Mouse (Mus musculus): Measurements from ENCODE around the gene Exoc3l4. TPM values are rescaled to one million over a fixed set of nuclear protein-coding genes. Genes with fewer than 3 reads are reported as not detected.

Gene Exoc3l4
- polyA plus RNA-seq, 1 experiment from 2014 or later = 7.3 TPM

DNA sequence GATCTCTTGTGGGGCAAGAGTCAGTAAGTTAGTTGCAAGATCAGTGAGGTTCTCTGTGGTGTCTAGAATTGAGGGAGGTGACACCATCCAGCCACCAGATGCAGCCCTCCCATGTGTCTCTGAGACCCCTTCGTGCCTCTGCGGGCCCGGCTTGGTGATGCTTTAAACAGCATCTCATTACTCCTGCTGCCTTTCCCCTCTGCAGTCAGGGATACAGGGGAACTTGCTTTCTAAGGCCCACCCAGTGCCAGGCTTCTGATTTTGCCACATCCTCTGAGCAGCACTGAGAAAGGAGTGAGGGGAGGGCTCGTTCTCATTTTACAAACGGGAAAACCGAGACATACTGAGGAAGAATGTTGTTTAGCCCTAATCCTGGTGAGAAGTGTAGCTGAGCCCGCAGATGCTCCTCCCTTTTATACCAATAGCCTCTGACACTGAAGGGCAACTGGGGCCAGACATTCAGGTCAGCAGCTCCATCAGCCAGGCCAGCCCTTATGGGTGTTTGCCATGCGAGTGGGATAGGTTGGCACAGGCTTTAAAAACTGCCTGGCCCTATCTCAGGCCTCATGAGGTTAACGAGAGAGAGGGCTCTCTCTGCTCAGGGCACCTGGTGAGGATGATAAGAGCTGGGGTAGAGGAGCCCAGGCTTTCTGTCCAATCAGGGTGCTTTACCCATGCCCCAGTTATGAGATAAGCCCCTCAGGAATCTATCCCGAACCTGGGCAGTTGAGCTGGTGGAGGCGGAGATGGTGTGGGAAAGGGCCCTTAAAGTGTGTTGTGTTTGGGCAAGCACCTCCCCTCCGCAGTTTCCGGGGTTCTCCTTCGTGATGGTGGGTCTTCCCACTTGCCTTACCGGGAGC, 26.4 kb downstream of the Exoc3l4 start:
- no peaks in the 10 kb centered on the region for H3K36me3 ChIP-seq (ENCODE audit: control insufficient read depth, insufficient read depth, low read length)
- TF ChIP-seq EP300 (optimal IDR thresholded peaks at IDR 0.05) (no peak), CTCF (IDR thresholded peaks at IDR 0.05; ENCODE audit: low read depth) (no peak)
- WGBS = 35% methylated on average over 15 of the region's 15 CpGs
- H3K27ac ChIP-seq (replicated peaks) = peak overlapping the region; percentile 45; the same call in 1 of the 2 replicates
- H3K4me1 ChIP-seq (replicated peaks; ENCODE audit: control insufficient read depth, insufficient read depth) = no peaks in the 10 kb centered on the region
- H3K9ac ChIP-seq (ENCODE audit: low read length) = peak overlapping the region; percentile 58
- ATAC-seq (ENCODE audit: low FRiP score, low TSS enrichment) = no peak; the same call in 1 of the 2 replicates
- no peaks in the 10 kb centered on the region for H3K9me3 ChIP-seq (ENCODE audit: control insufficient read depth, low read length)
- no peak for DNase-seq (ENCODE audit: low spot score)
- H3K4me2 ChIP-seq (replicated peaks; ENCODE audit: low read depth) = peak overlapping the region; percentile 56
- H3K27me3 ChIP-seq (ENCODE audit: control insufficient read depth, insufficient read depth, low read length) = peaks cover 23% of the 10 kb centered on the region
- peak overlapping the region; percentile 36 for H3K4me3 ChIP-seq (ENCODE audit: low read depth, low read length)

DNA sequence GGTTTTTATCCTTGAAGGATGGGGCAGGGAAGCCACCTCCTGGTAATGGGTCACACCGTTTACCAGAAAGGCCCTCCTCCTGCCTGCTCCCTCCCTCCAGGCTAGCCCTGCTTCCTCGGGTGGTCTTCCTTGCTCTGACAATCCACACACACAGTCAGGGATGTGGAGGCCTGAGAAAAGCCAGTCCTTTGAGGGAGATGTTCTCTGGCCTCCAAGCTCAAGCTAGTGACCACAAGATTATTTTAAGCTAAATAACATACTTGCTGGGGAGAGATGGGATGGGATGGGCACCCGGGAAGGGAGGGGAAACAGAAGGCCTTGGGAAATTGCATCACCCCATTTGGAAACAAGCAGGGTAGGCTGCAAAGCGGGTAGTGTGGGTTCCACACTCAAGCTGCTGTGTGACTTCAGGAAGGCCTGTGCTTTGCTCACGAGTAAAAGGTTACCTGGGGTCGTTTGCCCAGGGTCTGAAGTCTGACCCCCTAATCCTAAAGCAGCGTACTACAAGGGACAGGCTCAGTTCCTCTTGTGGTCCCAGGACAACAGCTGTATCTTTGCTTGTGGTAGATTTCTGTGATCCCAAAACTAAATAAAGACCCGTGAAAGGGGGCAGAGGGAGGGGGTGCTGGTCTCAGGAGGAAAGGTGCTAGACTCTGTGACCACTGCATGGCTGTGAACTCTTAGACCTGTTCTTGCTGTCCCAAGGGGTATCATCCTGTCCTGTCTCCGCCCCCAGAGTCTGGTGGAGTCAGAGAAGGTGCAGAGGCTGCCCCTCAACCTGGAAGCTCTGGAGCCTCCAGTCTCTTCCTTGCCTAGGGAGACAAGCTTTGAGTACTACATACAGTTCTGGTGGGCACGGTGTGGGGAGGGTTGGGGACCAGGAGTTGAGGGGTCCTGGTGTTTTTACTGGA, 27.4 kb downstream of the Exoc3l4 start:
- H3K27me3 ChIP-seq (ENCODE audit: control insufficient read depth, insufficient read depth, low read length) = peaks cover 23% of the 10 kb centered on the region
- no peak overlapping the region for H3K4me2 ChIP-seq (replicated peaks; ENCODE audit: low read depth)
- H3K9me3 ChIP-seq (ENCODE audit: control insufficient read depth, low read length) = no peaks in the 10 kb centered on the region
- ATAC-seq (ENCODE audit: low FRiP score, low TSS enrichment) = no peak
- 50% methylated on average over 10 of the region's 10 CpGs for WGBS
- no peak for TF ChIP-seq EP300 (optimal IDR thresholded peaks at IDR 0.05)
- no peak for TF ChIP-seq CTCF (IDR thresholded peaks at IDR 0.05; ENCODE audit: low read depth)
- no peak overlapping the region for H3K9ac ChIP-seq (ENCODE audit: low read length)
- H3K4me3 ChIP-seq (ENCODE audit: low read depth, low read length) = no peak overlapping the region
- H3K27ac ChIP-seq (replicated peaks) = 0 out of 2 replicates have a peak overlapping the region, but pooled peaks have one; percentile 0
- no peak for DNase-seq (ENCODE audit: low spot score)
- no peaks in the 10 kb centered on the region for H3K4me1 ChIP-seq (replicated peaks; ENCODE audit: control insufficient read depth, insufficient read depth)
- no peaks in the 10 kb centered on the region for H3K36me3 ChIP-seq (ENCODE audit: control insufficient read depth, insufficient read depth, low read length)

DNA sequence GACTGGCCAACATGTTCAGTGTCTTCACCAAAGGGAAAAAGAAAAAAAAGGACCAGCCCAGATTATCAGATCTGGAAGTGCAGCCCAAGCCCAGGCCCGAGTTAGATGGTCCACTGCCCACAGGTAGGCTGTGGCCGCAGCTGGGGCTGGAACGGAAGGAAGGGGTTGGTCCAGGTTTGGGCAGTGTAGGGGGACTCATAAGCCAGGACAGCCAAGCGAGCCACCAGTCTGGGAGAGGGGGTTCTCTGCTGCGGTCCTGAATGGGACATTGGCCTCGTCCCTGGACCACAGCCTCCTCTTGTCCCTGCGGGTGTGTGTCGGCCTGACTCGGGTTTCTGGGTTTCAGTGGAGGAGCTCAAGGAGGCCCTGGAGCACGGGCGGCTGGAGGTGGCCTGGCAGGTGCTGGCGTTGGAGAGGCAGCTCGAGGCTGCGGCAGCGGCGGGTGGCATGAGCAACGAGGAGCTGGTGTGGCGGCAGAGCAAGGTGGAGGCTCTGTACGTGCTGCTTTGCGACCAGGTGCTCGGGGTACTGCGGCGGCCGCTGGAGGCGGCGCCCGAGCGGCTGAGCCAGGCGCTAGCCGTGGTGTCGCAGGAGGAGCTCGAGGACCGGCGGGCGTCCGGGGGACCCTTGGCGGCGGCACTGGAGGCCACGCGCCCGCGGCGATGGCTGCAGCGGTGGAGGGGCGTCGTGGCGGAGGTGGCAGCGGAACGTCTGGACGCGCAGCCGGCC, 28.5 kb downstream of the Exoc3l4 start:
- Histone ChIP-seq H3K9me3 (ENCODE audit: control insufficient read depth, low read length) (no peaks in the 10 kb centered on the region), H3K36me3 (ENCODE audit: control insufficient read depth, insufficient read depth, low read length) (no peaks in the 10 kb centered on the region), H3K27me3 (ENCODE audit: control insufficient read depth, insufficient read depth, low read length) (peaks cover 23% of the 10 kb centered on the region), H3K27ac (replicated peaks) (no peak overlapping the region), H3K4me2 (replicated peaks; ENCODE audit: low read depth) (peak overlapping the region; percentile 29), H3K4me3 (ENCODE audit: low read depth, low read length) (peak overlapping the region; percentile 17), H3K9ac (ENCODE audit: low read length) (no peak overlapping the region), H3K4me1 (replicated peaks; ENCODE audit: control insufficient read depth, insufficient read depth) (no peaks in the 10 kb centered on the region)
- ATAC-seq (ENCODE audit: low FRiP score, low TSS enrichment) = no peak
- 9% methylated on average over 46 of the region's 52 CpGs for WGBS
- TF ChIP-seq CTCF (IDR thresholded peaks at IDR 0.05; ENCODE audit: low read depth) = no peak
- no peak for TF ChIP-seq EP300 (optimal IDR thresholded peaks at IDR 0.05)
- DNase-seq (ENCODE audit: low spot score) = no peak

DNA sequence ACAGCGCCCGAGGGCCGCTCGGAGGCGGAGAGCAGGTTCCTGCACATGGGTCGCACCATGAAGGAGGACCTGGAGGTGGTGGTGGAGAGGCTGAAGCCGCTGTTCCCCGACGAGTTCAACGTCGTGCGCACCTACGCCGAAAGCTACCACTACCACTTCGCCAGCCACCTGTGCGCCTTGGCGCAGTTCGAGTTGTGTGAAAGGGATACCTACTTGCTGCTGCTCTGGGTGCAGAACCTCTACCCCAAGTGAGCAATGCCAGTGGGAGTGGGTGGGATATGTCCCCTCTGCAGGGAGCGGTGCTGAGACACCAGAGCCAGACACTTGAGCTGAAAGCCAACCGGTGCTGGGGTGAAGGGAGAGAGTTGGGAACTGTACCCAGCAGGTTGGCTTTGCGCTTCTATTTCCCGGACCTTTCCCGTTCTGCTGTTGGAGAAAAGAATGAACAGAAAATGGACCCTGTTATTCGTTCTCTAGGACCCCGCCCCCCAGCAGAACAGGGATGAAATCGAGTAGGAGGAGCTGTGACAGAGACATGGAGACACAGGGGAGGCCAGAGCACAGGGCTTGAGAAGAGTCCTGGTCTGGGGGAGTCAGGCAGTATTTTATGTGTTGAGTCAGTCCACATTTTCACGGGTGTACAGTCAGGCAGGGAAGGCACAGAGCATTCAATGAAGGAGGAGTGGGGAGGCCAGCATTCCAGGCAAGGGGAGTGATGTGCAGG, 29.2 kb downstream of the Exoc3l4 start:
- no peaks in the 10 kb centered on the region for H3K9me3 ChIP-seq (ENCODE audit: control insufficient read depth, low read length)
- peaks cover 23% of the 10 kb centered on the region for H3K27me3 ChIP-seq (ENCODE audit: control insufficient read depth, insufficient read depth, low read length)
- peak overlapping the region; percentile 17 for H3K4me3 ChIP-seq (ENCODE audit: low read depth, low read length)
- no peak overlapping the region for H3K9ac ChIP-seq (ENCODE audit: low read length)
- no peak overlapping the region for H3K27ac ChIP-seq (replicated peaks)
- H3K4me1 ChIP-seq (replicated peaks; ENCODE audit: control insufficient read depth, insufficient read depth) = no peaks in the 10 kb centered on the region
- 13% methylated on average over 27 of the region's 27 CpGs for WGBS
- no peaks in the 10 kb centered on the region for H3K36me3 ChIP-seq (ENCODE audit: control insufficient read depth, insufficient read depth, low read length)
- TF ChIP-seq EP300 (optimal IDR thresholded peaks at IDR 0.05) = no peak
- TF ChIP-seq CTCF (IDR thresholded peaks at IDR 0.05; ENCODE audit: low read depth) = no peak
- H3K4me2 ChIP-seq (replicated peaks; ENCODE audit: low read depth) = peak overlapping the region; percentile 29
- ATAC-seq (ENCODE audit: low FRiP score, low TSS enrichment) = no peak
- DNase-seq (ENCODE audit: low spot score) = no peak

DNA sequence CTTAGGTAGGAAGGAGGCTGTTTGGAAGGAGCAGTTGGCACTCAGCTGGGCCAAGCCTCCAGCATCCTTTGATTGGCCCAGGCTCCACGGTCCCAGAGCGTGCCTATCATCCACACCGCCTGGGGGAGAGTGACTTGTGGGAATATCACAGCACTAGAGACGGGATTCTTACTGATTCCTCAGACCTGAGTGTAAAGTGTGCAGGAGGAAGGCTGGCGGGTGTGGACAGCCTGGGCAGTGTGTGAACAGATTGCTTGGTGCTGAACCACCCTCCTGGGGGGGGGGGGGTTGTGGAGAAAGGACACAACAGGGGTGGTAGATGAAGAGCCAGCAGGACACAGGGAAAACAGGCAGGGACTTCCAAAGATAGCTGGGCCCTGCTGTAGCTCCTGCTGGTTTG, 29.9 kb downstream of the Exoc3l4 start:
- no peak overlapping the region for H3K4me2 ChIP-seq (replicated peaks; ENCODE audit: low read depth)

More for the DNA sequence above, 29.9 kb downstream of the Exoc3l4 start:
- DNase-seq (ENCODE audit: low spot score) = no peak
- 50% methylated on average over 5 of the region's 5 CpGs for WGBS
- no peaks in the 10 kb centered on the region for H3K4me1 ChIP-seq (replicated peaks; ENCODE audit: control insufficient read depth, insufficient read depth)
- no peak overlapping the region for H3K9ac ChIP-seq (ENCODE audit: low read length)
- H3K36me3 ChIP-seq (ENCODE audit: control insufficient read depth, insufficient read depth, low read length) = no peaks in the 10 kb centered on the region
- TF ChIP-seq EP300 (optimal IDR thresholded peaks at IDR 0.05) (no peak), CTCF (IDR thresholded peaks at IDR 0.05; ENCODE audit: low read depth) (no peak)
- no peak overlapping the region for H3K27ac ChIP-seq (replicated peaks)
- H3K27me3 ChIP-seq (ENCODE audit: control insufficient read depth, insufficient read depth, low read length) = peaks cover 23% of the 10 kb centered on the region
- no peak overlapping the region for H3K4me3 ChIP-seq (ENCODE audit: low read depth, low read length)
- no peak for ATAC-seq (ENCODE audit: low FRiP score, low TSS enrichment)
- H3K9me3 ChIP-seq (ENCODE audit: control insufficient read depth, low read length) = no peaks in the 10 kb centered on the region

Data from stomach, postnatal 0 days (tissue).